Mouse (Mus musculus): ENCODE measurements around the gene Wnt2b. TPM values are rescaled to one million over a fixed set of nuclear protein-coding genes. Genes with fewer than 3 reads are reported as not detected.

Wnt2b gene
- total RNA-seq, 2 experiments from 2014 or later = not detected

DNA sequence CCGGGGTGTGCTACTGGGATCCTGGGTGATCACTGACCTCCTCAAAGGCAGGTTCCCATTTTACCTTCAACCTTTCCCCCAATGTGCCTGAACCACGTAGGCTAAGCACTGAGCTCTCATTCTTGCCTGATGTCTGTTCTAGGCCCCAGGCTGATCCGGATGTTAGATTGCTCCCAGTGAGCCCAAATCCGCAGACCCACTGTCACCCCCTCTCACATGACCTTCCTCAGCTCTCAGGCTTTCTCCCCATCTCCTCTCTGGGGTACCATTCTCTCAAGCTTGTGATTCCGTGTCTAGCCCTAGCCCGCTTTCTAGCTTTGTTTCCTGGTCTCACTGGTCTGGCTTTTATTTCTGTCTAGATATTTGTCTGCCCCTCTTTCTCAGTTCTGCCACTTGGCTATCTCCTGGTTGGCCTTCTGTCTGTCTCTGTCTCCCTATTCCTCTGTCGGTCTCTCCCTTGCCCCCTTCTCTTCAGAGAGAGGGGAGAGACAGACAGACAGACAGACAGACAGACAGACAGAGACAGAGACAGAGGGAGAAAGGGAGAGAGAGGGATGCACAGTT, 4.4 kb upstream of the Wnt2b start:
- no peak for ATAC-seq (replicated peaks; ENCODE audit: low FRiP score, low TSS enrichment, poor library complexity, severe bottlenecking)

DNA sequence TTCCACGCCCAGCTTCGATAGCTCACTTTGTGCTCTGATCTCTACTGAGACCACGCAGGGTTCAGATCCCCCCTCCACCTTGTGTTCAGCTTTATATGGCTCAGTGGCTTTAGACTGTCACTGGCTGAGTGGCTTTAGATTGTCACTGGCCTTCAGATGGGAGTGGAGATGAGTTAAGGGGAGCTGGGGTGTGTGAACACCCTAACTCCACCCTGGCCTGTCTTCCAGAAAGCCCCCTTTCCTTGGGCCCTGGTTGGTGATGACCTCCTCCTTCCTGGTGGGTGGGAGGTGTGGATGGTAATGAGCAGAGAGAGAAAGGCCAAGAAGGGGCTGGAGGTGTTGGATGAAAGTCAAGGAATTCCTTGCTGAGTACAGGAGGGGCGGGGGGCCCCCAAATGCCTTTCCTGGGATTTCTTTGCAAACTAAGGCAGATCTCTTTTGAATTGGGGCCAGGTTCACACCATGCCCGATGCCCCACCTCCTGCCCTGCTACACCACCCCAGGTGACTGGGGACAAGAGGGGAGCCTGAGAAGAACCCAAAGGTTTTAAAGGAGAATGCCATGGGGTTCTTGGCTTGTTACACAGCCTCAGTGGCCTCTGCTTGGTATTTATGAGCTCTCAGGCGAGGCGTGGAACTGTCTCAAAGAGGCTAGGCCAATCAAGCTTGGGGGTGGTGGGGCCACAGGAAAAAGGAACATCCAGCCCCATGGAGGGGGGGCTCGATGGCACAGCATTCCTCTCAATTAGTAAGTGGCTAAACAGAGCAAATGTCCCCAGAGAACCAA, 3.5 kb upstream of the Wnt2b start:
- no peak for ATAC-seq (replicated peaks; ENCODE audit: low FRiP score, low TSS enrichment, poor library complexity, severe bottlenecking)

DNA sequence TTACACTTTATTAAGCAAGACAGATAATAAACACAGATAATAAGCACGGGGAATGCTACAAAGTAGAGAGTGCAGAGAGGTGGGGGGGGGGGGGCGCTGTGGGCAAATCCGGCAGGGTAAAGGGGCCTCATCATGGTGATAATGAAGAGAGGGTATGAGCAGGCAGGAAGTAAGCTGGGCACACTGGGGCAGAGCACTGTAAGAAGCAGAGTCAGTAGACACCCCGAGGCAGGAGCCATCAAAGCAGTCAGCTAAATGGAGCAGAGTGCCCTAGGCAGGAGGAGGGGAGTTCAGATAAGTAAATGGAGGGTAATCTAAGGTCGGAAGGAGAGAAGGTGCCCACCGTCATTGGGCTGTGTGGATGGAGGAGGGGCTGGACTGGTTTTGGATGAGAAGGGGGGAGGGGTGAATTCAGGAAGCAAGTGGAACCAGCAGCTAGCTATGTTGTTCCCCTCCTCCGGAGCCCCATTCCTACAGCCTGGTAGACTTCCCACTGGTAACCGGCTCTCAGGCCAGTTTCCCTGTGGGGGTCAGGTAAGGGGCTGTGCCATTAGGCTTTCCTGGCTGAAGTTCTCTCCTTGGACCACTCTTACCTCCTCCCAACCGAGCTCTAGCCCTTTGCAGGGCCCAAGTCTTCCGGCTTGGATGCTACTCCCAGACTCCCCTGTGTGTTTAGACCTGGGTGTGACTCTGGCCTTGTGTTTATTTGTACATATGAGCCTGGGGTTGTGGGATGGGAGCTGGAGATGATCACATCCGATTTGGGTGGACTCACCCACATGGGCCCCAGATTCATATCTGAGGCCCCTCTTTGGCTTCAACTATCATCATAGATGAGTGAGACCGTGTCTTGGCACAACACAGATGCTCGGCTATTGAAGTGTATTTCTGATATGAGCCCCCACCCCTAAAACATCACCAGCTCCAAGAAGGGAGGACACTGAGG, 1.9 kb upstream of the Wnt2b start:
- no peak for ATAC-seq (replicated peaks; ENCODE audit: low FRiP score, low TSS enrichment, poor library complexity, severe bottlenecking)

DNA sequence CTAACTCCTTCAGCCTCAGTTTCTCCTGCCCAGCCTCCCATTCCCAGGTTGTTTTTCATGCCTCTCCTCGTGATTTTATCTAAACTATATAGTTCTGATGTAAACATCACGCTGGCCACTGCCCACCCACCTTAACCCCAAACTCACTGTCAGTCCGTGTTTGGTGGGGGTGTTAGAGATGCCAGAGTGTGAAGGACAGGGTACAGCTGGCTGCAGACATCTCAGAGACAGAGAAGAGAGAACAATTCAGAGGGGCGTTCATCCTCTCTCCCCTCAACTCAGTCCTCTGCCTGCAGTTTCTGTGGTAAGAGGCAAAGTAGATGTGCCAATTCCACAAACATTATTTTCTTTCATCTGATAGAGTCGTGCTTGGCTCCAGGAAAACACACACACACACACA, 1.1 kb upstream of the Wnt2b start:
- ATAC-seq (replicated peaks; ENCODE audit: low FRiP score, low TSS enrichment, poor library complexity, severe bottlenecking) = no peak

DNA sequence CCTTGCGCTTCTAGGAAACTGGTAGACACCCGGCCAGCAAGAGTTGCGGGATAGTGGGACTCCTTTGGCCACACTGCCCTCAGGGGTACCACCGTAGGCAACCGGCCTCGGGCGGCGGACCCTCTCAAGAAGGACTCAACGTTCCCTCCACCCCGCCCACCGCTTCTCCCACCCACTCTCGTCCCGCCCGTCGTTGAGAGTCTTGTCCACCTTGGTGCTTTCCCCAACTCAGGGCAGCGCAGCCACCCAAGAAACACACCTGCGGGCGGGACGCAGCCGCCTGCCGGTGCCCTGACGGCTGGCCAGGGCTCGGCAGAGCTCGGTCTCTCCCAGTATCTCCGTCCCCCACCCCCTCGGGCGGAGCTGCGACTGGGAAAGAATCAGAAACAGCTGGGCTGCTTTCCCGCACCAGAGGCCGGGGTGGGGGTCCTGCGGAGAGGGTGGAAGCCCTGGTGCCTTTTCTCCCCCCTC, 455 bp upstream of the Wnt2b start:
- ATAC-seq (replicated peaks; ENCODE audit: low FRiP score, low TSS enrichment, poor library complexity, severe bottlenecking) = no peak

DNA sequence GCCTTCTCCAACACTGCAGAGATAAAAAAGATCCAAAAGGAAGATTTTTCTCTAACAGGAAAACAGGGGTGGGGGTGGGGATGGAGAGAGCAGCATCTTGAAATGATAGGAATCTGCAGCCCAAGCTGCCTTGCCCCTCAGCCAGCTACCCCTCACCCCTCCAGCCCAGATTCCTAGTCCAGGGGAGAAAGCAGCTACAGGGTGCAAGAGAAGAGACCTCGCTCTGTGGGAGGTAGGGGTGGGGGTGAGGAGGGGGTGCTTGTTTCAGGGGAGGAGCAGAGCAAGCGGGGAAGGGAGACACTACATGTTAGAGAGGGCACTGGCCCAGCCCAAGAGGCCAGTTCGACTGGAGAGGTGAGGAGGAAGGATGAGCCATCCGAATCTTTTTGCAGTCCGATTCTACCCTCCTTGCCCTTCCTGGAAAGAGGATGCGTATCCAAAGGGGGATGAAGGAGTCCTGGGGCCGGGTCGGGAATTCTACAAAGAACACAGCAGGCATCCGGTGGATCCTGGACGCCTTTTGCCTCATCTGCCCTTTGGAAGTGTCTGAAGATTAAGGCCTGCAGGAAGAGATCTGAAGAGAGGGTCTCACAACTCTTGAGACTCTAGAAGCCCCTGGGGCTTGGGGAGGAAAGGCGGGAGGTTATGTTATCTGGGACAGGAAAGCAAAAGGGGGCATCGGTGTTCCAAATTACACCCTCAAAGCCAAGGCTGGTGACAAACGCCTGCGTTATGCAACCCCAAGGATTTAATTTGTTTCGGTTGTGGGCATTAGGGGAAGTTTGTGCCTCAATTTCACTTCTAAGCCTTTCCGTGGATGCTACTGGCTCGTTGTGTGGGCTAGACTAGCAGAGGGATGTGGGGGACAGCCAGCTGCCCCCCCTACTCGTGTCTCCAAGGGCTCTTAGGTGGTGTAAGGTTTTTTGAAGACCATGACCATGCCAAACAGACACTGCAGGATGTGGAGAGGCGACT, 1.4 kb downstream of the Wnt2b start:
- no peak for ATAC-seq (replicated peaks; ENCODE audit: low FRiP score, low TSS enrichment, poor library complexity, severe bottlenecking)

DNA sequence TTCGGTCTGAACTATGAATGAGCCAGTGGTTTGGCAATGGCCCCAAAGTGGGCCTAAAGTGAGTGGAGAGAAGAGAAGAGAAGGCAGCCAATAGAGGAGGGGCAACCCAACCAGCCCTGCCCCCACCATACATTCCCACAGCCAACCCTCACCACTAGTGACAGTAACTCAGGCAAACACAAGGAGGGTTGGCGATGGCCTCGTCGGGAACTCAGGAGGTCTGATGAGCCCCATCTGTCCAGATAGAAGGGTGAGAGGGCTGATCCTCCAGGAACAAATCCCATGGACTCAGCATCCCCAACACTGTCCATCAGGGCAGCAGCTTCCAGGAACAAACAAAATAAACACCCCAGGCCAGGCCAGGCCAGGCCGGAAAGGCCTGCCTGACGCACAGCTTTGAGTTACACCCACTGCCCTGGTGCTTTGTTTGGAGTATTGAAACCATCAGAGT, 5.6 kb downstream of the Wnt2b start:
- ATAC-seq (replicated peaks; ENCODE audit: low FRiP score, low TSS enrichment, poor library complexity, severe bottlenecking) = no peak

DNA sequence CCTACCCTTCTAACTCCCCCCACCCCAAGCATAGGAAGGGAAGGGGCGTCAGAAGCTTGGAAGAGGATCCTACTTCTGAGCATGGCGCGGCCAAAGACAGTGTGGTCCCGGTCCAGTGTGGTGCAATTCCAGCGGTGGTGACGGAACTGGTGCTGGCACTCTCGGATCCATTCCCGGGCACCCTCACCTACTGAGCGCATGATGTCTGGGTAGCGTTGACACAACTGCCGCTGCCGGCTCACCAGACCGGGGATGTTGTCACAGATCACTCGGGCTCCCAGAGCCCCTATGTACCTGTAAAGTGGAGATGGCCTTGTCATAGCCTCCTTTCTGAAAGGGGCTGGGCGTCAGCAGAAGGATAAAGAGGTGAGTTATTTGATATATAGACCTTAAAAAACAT, 7.2 kb downstream of the Wnt2b start:
- no peak for ATAC-seq (replicated peaks; ENCODE audit: low FRiP score, low TSS enrichment, poor library complexity, severe bottlenecking)

DNA sequence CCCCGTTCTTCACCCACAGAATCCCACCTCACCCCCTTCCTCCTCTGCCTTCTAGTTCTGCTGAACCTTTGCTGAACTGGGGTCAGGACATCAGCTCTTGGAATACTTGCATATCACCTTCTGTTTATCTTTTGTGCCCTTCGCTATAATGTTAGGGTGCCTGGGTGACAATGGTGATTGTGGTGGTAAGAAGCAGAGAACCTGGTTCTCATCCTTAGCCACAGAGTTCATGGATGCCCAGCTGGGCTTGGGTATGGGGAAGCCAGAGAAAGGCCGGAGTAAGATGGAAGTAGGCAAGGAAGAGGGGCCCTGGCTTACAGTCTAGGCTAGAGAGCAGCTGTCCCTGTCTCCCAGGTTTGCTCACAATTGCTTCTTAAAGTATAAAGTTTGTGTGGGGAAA, 7.6 kb downstream of the Wnt2b start:
- no peak for ATAC-seq (replicated peaks; ENCODE audit: low FRiP score, low TSS enrichment, poor library complexity, severe bottlenecking)

DNA sequence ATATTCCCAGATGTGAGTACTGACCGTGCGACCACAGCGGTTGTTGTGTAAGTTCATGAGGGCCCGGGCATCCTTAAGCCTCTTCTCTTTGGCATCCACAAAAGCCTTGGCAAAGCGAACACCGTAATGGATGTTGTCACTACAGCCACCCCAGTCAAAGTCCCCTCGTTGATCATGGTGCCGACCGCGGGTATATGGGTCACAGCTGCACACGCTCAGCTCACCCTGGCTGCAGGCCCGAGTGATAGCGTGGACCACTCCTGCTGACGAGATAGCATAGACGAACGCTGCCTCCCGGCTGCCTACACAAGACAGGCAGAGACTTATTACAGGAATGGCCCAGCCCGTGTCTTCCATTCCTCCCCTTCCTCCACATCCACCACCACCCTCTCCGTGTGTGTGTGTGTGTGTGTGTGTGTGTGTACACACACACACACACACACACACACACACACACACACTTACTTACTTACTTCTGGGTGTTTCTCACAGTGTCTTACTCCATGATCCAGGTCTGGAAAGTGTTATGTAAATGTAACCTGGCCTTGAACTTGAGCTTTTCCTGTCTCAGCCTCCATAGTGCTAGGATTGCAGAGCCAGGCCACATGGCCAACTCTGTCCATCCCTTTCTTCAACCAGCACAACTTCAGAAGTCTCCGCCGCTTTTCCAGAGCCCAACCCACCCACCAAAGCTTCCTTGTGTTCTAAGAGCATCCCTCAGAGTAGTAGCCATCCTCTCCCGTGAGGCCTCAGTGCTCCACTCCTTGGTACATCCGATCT, 8.6 kb downstream of the Wnt2b start:
- no peak for ATAC-seq (replicated peaks; ENCODE audit: low FRiP score, low TSS enrichment, poor library complexity, severe bottlenecking)

DNA sequence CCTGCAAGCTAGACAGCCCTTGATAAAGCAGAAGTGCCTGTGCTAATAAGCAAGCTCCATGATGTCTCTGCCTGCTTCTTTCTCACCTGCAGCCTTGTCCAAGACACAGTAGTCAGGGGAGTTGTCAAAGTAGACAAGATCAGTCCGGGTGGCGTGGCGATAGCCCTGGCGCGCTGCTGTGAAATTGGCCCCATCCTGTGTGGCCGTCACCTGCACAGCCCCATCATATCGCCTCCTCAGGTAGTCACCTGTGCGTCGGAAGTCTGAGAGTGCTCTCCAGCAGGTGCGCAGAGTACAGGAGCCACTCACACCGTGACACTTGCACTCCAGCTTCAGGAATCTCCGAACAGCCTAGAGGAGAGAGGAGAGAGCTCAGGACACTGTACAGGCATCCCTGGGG, 10.8 kb downstream of the Wnt2b start:
- ATAC-seq (replicated peaks; ENCODE audit: low FRiP score, low TSS enrichment, poor library complexity, severe bottlenecking) = no peak

DNA sequence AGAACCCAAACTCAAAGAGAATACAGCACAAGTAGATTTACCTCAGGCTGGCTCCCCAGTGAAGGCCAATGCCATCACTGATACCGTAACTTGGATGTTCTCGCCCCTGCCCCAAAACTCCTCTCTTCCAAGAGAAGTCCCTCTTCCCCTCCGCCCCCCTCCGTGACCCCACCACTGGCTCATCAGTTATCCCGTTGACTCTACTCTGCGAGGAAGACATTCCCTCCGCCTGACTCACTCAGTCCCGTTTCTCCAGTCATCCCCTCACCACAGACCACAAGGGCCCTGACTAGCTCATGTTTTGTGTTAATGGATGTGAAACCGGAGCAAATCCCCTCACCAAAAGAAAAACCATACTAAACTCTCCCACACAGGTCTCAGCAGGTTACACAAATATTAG, 16.8 kb downstream of the Wnt2b start:
- ATAC-seq (replicated peaks; ENCODE audit: low FRiP score, low TSS enrichment, poor library complexity, severe bottlenecking) = no peak

DNA sequence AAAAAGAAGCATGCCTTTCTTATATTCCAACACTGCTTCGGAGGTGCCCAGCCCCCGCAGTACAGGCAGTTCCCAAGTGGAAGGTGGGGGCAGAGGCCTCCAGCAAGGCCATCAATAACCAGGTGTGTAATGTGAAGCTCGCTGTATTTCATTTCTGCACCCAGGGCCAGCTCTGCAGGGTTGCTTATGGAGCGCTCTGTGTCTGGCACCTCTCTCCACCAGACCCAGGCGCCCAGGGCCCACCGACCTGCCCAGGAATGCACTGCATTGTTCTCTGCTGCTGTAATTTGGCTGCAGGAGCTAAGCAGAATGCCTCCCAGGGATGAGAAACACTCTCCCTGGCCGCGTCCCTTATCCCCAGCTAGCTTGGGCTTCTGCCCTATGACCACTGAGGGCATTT, 18.4 kb downstream of the Wnt2b start:
- ATAC-seq (replicated peaks; ENCODE audit: low FRiP score, low TSS enrichment, poor library complexity, severe bottlenecking) = no peak

DNA sequence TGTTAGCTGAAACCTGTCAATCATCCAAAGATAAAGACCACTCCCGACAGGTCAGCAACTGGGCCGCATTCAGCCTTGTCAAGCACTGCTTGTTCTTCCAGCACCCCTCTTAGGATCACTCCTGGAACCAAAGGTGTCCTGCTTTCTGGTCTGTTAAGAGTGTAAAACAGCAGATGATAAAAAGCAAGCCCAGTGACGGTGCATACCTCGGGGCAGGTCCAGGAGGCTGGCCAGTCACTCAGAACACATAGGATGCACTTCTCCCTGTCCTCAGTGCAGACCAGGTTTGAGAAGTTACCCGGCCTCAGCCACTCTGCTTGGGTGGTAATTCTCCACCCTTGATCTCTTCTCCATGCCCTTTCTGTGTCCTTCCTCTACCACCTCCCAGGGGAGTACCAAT, 19.0 kb downstream of the Wnt2b start:
- no peak for ATAC-seq (replicated peaks; ENCODE audit: low FRiP score, low TSS enrichment, poor library complexity, severe bottlenecking)

DNA sequence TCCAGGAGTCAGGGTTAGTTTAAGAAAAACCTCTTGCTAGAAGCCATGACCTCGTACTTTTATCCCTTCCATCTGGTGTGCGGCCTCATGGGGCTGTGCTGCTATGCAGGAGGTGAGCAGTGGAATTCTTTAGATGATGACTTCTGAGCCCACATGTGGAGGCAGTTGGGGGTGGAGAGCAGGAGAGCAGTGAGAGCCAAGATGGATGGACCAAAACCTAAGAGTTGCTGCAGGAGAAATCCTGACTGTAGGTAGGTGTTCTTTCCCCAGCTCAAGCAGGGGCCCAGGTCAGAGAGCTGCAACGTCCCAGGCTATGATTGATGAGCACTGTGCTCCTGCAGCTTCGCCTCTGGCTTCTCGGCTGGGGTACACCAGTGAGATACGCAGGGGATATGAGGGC, 21.0 kb downstream of the Wnt2b start:
- ATAC-seq (replicated peaks; ENCODE audit: low FRiP score, low TSS enrichment, poor library complexity, severe bottlenecking) = no peak

DNA sequence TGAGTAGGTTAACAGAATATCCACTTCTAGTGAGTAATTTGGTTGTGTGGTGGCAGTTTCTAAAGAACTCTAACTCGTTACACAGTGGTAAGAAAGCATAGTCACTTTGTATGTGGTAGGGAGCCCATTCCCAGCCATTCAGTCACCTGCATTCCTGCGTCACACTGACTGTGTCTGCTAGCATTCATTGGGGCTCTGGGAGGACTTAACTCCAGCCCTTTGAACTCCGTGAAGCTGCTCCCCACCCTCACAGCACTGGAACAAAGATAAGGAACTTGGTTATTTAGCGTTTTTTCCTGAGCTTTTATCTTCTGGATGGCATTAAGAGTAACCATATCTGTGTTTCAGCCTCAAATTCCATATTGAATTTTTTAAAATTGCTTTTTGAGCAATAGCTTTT, 23.4 kb downstream of the Wnt2b start:
- ATAC-seq (replicated peaks; ENCODE audit: low FRiP score, low TSS enrichment, poor library complexity, severe bottlenecking) = no peak

DNA sequence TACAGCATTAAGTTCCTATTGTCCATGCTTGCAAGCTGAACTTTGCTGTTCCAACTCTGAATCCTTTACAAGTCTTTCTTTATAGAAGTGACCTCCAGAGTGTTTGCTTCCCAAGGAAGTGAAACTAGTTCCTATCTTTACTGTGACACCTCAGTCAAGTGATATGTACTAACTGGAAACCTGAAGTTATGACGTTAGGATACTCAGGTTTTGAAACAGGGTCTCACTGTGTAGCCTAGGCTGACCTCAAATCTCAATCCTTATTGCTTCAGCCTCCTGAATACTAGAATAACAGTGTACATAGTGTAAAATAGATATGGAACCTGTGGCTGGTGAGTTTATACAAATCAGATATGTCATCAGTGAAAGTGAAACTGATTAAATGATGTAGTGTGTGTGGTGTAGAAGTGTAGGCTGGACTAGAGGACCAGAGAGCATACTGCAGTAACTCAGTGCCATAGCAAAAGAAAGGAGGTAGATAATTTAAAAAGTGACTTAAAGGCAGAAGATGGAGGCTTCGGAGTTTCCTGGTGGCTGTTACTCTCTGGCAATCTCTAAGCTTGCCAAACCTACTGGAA, 23.9 kb downstream of the Wnt2b start:
- no peak for ATAC-seq (replicated peaks; ENCODE audit: low FRiP score, low TSS enrichment, poor library complexity, severe bottlenecking)

DNA sequence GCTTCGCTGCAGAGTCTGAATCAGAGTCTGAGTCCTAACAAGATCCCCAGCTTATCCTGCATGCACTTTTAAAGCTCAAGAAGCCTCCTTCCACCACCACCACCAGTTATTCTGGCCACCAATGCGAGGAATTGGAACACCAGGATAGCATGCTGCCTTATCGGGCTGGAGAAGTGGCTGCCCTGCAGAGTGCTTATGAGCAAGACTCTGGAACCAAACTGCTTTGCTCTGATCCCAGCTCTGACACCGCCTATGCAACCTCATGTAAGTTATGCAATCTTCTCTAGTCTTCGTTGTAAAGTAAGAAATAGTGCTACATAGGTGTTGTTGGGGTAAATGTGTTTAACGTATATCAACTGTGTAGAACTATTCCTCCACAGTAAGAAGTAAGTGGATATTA, 32.3 kb downstream of the Wnt2b start:
- no peak for ATAC-seq (replicated peaks; ENCODE audit: low FRiP score, low TSS enrichment, poor library complexity, severe bottlenecking)

All from megakaryocyte-erythroid progenitor cell, adult 5-6 weeks (primary cell).